Mouse (Mus musculus): ENCODE results near the gene Cul7. TPM values are rescaled to one million over a fixed set of nuclear protein-coding genes. Genes with fewer than 3 reads are reported as not detected.
A peak's percentile ranks its signal among the peaks of the same experiment; 100 is the strongest.

Gene Cul7
- total RNA-seq, 2 experiments from 2014 or later: 0.68 to 3.8 TPM

- no peak for ATAC-seq (replicated peaks; ENCODE audit: low FRiP score, poor library complexity, severe bottlenecking)
Measured at GRCm38 (mm10) chr17:46661981-46662380, 11.8 kb downstream of the Cul7 start.

GRCm38 (mm10) chr17:46662730-46663129 is 12.6 kb downstream of the Cul7 start:
- no peak for ATAC-seq (replicated peaks; ENCODE audit: low FRiP score, poor library complexity, severe bottlenecking)

- no peak for ATAC-seq (replicated peaks; ENCODE audit: low FRiP score, poor library complexity, severe bottlenecking)
Measured at GRCm38 (mm10) chr17:46667712-46668111, 17.6 kb downstream of the Cul7 start.

DNA sequence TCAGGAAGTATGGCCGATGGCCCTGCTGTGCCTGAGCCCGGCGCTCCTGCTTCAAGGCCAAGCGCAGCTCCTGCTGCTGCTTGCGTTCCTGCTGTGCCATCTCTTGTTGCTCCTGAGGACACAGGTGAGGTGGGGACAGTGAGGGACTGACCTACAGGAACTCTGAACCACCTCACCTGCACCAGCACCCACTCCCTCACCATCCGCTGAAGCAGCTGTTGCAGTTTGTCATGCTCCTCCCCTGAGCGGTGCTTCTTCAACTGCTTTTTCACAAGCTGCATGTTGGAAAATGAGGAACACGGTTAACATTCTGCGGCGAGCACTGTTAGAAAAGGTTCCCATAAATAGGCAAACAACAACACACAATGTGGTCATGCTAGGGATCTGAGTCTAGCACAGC is 19.8 kb downstream of the Cul7 start:
- no peak for ATAC-seq (replicated peaks; ENCODE audit: low FRiP score, poor library complexity, severe bottlenecking)

DNA sequence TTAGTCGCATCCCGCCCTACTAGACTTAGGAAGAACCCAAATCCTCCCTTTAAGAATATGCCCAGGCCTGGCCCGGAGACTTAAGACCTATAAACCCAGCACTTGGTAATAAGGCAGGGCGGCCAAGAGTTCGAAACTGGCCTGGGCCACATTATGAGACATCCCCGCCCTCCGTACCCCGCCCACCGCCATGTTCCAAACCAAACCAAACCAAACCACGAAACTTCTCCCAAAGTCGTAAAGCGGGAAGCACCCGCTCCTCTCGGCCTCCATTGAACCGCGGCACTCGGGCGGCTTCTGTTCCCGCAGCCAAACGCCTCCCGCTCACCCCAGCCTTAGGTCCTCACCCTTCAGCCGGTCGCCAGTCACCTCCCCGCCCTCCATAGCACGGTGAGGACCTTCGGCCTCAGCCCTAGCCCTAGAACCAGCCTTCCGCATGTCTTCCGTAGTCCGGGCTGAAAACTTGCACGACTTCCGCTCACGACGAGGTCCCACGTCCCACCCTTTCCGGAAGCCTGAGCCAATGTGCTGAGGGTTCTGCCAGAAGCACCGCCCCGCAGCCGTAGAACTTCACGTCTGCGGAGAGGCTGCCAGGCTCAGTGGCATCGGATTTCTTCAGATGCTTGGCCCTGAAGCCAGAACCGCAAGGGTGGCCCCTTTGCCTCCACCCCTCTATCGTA is 23.9 kb downstream of the Cul7 start, which contains the start of gene Rrp36:
Gene Rrp36 (minus strand): TSS at position 503 of the 680 bp plus-strand sequence.
- peak; percentile 98 for ATAC-seq (replicated peaks; ENCODE audit: low FRiP score, poor library complexity, severe bottlenecking)

GRCm38 (mm10) chr17:46674530-46675283 is 24.6 kb downstream of the Cul7 start:
- ATAC-seq (replicated peaks; ENCODE audit: low FRiP score, poor library complexity, severe bottlenecking): peak; percentile 25

DNA sequence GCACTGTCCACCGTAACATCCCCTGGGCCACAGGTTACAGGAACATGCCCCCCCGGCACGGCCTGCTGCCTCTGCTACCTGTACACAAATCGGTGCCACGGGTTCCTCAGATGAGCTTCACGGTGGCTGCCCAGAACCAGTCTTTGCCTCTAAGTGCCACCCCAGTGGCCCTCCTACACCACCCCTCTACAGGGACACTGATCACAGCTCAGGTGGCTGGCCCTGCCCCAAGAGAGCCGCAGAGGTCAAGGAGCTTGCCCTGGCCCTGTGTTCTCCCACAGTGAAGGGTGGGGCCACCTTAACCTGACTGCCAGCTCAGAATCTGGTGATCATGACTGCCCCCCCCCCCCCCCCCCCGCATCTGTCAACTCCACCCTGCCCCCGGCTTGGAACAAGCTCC is 28.3 kb downstream of the Cul7 start, which contains the start of gene Mea1:
Gene Mea1 (plus strand): TSS at position 378 of the 400 bp plus-strand sequence.
- no peak for ATAC-seq (replicated peaks; ENCODE audit: low FRiP score, poor library complexity, severe bottlenecking)

GRCm38 (mm10) chr17:46678911-46679310 is 28.8 kb downstream of the Cul7 start:
- no peak for ATAC-seq (replicated peaks; ENCODE audit: low FRiP score, poor library complexity, severe bottlenecking)

DNA sequence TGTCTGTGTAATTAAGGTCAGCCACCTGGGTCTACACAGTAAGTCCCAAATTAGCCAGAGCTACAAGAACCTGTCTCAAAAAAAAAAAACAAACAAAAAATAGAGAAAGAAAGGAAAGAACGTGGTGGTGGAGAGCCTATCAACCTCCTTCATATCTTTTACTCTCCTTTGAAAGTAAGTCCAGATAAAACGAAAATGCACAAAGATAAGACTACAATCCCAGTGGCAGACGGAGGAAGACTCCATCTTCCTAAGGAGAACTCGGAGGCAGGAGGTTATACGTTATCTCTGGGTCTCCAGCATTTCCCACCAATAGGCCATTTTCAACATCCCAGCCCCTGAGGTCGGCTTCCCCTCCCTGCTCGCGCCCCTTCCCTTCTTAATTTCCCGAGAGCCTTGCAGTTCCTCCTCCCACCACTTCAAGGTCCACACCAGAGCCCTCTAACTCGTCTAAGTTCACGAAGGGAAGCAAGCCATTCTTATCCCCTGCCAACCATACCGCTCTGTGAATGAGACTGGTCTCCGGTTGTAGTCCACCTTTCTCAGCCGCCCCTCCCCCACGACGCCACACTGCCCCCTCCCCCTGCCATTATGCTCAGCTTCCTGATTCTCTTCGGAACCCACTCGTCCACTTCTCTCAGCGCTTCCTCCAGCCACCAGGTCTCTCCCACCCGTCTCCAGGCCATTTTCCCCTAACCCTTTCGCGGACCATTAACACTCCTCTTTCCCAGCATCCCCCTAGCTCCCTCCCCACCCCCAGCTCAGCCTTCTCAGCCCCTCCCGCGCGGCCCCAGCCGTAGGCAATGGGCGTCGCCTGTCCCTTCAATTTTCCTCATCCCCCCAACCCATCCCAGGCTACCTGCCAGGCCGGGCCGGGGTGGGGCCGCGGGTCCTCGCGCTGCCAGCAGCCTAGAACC is 30.0 kb downstream of the Cul7 start:
- ATAC-seq (replicated peaks; ENCODE audit: low FRiP score, poor library complexity, severe bottlenecking): 0 out of 2 replicates have a peak, but pooled peaks have one; percentile 5

- ATAC-seq (replicated peaks; ENCODE audit: low FRiP score, poor library complexity, severe bottlenecking): peak; percentile 95
Measured at GRCm38 (mm10) chr17:46680760-46681373, 30.7 kb downstream of the Cul7 start, which contains the start of gene Klhdc3. Klhdc3 (minus strand) TSS chr17:46680914.

GRCm38 (mm10) chr17:46681466-46682118 is 31.5 kb downstream of the Cul7 start:
- ATAC-seq (replicated peaks; ENCODE audit: low FRiP score, poor library complexity, severe bottlenecking): no peak

DNA sequence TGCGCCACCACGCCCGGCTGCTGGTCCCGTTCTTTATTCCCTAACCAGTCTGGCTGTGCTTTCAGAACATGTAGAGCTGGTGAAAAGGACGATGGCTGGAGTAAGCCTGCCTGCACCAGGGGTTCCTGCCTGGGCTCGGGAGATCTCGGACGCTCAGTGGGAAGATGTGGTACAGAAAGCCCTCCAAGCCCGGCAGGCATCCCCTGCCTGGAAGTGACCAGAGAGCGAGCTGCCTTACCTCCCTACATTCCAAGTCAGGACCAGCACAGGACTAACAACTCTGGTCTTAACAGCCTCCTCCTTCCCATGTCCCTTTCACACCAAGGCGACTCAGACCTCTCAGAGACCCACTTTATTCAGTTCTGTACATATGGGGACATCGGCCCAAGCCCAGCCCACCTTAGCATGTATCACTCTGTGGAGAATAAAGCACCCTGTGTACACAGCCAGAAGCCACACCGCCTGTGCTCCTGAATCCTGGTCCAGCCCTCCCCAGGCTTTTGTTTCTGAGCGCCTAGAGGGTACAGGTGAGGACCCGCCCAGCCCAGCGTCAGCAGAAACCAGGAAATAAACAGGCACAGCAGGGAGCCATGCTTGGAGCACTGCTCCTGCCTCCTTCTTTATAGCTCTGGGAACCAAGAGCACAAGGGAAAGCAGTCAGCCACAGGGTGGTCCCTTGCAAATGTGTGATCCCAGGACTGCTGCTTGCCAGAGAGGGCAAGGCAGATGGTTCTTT is 32.7 kb downstream of the Cul7 start:
- no peak for ATAC-seq (replicated peaks; ENCODE audit: low FRiP score, poor library complexity, severe bottlenecking)

DNA sequence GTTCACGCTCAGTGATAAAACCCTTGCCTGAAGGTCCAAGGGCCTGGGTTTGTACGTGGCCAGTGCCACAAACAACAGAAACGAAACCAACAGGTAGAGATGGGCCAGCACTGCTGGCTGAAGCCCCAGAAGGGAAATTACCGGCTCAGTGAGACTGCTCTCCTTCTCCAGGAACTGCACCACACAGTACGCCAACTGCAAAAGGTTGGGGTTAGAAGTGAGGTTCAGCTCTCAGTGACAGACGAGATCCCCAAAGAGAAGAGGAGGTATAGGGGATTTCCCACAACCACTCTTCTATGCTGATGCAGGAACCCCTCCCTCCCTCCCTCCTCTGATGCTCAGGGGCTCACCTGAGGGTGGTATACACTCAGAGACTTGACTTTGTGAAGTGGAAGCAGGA is 35.8 kb downstream of the Cul7 start:
- no peak for ATAC-seq (replicated peaks; ENCODE audit: low FRiP score, poor library complexity, severe bottlenecking)

- peak; percentile 68 for ATAC-seq (replicated peaks; ENCODE audit: low FRiP score, poor library complexity, severe bottlenecking)
Measured at GRCm38 (mm10) chr17:46690665-46691064, 40.5 kb downstream of the Cul7 start.

DNA sequence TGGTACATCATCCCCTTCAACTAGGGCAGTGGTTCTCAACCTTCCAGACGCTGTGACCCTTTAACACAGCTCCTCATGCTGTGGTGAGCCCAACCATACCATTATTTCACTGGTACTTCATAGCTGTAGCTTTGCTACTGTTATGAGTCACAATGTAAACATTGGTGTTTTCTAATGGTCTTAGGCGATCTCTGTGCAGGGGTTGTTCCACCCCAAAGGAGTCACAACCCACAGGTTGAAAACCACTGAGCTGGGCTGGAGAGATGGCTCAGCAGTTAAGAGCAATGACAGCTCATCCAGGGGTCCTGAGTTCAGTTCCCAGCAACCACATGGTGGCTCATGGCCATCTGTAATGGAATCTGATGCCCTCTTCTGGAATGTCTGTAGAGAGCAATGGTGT is 41.3 kb downstream of the Cul7 start:
- ATAC-seq (replicated peaks; ENCODE audit: low FRiP score, poor library complexity, severe bottlenecking): no peak

GRCm38 (mm10) chr17:46694517-46695063 is 44.5 kb downstream of the Cul7 start:
- no peak for ATAC-seq (replicated peaks; ENCODE audit: low FRiP score, poor library complexity, severe bottlenecking)

GRCm38 (mm10) chr17:46698515-46698914 is 48.4 kb downstream of the Cul7 start:
- no peak for ATAC-seq (replicated peaks; ENCODE audit: low FRiP score, poor library complexity, severe bottlenecking)

DNA sequence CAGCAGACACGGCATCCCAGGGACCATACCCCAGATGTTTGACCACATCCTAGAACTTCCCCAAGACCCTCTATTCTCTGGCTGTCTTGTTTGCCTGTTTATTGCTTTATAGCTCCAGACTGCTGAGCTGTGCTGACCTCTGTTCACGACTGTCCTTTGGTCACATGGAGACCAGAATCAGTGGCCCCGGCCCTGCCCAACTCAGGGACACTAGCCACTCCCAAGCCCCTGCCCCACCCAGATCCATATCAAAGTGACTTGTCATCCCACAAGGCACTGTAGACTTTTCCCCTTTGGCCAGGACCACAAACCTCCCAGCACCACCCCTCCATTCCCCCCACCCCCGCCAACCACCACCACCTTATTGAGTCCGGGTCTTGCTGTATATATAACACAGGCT is 49.1 kb downstream of the Cul7 start:
- no peak for ATAC-seq (replicated peaks; ENCODE audit: low FRiP score, poor library complexity, severe bottlenecking)
